Mouse (Mus musculus) liver, embryonic 14.5 days (tissue): Measurements from ENCODE around the gene Olfr1288.

Experiments
- CTCF ChIP-seq: IDR thresholded peaks from 2 replicates; pipeline ENCODE4 v1.5.1; 2016; ENCODE audit warnings: antibody characterized with exemption, low read depth, control low read depth
- EP300 ChIP-seq: IDR thresholded peaks from 2 replicates; pipeline ENCODE4 v1.6.1; 2016; ENCODE audit warnings: antibody characterized with exemption, low read depth

DNA sequence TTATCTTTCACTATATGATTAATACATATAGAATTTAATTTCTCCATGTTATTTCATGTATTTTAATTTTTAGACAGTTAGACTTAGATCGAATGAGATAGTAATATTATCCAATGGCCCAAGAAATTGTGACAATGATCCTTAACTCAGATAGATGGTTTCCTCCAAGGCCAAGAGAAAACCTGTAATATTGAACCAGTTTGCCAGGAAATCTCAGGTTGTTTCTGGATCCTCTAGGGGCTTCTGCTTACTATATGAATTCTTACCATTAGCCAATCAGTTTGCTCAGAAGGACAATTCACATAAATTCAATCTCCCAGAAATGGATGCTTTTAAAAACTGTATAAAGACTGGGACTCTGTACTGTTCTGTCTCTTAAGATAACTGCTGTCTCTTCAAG is 51.0 kb downstream of the Olfr1288 start, which contains the start of gene Olfr1293-ps:
- TF ChIP-seq EP300 = no peak
- TF ChIP-seq CTCF = no peak
